Mouse (Mus musculus) gastrocnemius, postnatal 25 days (tissue): Measurements from ENCODE around the gene Btbd16. TPM values are rescaled to one million over a fixed set of nuclear protein-coding genes. Genes with fewer than 3 reads are reported as not detected.

Experiments used
- DNase-seq: peaks from one replicate; pipeline ENCODE4 v3.0.0; 2022
- total RNA-seq, 2 experiments: library from RNA; stranded (reverse); gene quantifications; 1 replicate in 1 of 2; 2 replicates in 1 of 2; pipeline ENCODE4 v1.2.3; 2021

Gene Btbd16
- total RNA-seq, 2 experiments from 2014 or later: 0.24 TPM; not detected in 1

DNA sequence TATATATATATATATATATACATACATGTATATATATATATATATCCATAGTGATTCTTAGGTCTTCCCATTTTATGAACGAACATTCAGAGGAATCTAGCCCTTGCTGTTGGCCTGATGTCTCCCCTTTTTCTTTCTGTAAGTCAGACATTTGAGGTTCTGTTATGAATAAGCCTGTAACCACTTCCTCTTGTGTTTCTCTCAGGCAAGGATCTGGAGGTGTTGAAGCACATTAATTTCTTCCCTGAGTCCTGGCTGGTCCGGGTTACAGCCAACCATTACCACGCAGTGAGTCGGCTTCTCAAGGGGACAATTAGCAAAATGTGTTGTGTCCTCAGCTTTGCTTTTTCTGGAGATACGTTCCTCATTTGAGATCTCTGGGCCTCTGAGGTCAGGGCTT, 44.9 kb downstream of the Btbd16 start:
- no peak for DNase-seq

- DNase-seq: no peak
Measured at GRCm38 (mm10) chr7:130819624-130820023, 45.8 kb downstream of the Btbd16 start.

- no peak for DNase-seq
Measured at GRCm38 (mm10) chr7:130823992-130824391, 50.1 kb downstream of the Btbd16 start.

GRCm38 (mm10) chr7:130826343-130826742, 52.5 kb downstream of the Btbd16 start:
- DNase-seq: no peak

DNA sequence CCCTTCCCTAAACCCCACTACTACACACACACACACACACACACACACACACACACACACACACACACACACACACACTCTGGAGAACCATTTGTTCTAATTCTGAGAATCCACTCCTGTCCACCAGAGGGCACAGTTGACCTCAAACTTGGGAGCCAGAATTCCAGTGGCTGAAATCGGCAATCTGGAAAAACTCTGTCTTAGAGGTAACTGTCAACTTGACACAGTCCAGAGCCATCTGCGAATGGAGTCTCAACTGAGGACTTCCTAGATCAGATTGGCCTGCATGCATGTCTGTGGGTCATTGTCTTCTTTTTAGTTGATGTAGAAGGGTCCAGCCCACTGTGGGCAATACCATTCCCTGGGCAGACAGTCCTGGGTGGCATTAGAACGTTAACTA, 53.6 kb downstream of the Btbd16 start:
- DNase-seq: no peak

- DNase-seq: no peak
Measured at GRCm38 (mm10) chr7:130827844-130828403, 54.1 kb downstream of the Btbd16 start.

DNA sequence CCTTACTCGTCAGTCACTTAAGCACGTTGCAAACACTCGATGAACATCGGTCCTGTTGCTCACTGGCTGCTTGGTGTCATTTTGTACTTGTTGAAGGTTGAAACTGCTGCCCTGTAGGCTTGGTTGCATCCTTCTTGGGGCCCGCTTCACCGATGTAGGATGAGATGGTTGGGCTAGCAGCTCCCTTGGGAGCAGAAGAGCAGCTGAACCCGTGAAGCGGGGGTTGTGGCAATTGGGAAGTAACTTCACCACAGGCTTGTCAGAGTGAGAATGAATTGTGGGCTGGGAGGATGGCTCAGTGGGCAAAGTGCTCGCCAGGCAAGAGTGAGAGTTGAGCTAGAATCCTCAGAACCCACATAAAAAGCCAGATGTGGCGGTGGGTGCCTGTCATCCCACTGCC, 54.6 kb downstream of the Btbd16 start:
- no peak for DNase-seq

GRCm38 (mm10) chr7:130831586-130831985, 57.7 kb downstream of the Btbd16 start:
- DNase-seq: no peak

GRCm38 (mm10) chr7:130834299-130834698, 60.4 kb downstream of the Btbd16 start:
- DNase-seq: no peak

GRCm38 (mm10) chr7:130834958-130835861, 61.3 kb downstream of the Btbd16 start:
- no peak for DNase-seq

- DNase-seq: no peak
Measured at GRCm38 (mm10) chr7:130836066-130836465, 62.2 kb downstream of the Btbd16 start.

DNA sequence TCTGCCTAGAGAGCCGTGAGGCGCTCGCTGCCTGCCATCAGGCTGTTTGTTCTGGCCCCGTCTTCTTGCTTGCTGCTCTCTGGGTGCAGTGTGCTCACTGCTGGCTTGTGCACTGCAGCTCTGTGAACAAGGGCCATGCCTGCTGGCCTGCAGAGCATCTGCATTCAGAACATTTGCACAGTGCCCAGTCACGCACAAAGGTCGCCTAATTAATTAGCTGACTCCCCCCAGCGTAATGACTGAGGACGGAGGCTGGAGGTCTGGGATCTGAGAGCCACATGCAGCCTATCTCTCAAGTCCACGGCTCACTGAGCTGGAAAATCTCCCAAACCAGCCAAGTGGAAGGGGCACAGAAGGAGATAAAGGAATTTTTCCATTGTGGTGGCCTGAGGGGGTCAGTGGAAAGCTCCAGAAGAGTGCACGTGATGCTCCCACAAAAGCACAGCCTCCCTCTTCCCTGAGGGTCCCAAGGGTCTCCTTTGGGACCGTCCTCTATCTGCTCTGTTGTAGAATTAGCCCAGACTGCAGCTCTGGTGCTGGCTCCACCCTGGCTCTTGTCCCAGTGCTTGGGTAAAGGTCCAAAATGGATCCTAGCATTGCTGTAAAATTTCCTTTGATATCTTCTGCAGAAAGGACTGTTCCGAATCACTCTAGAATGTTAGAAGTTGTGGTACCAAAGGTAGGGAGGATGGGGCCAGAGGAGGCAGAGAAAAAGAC, 64.2 kb downstream of the Btbd16 start:
- DNase-seq: no peak

- no peak for DNase-seq
Measured at GRCm38 (mm10) chr7:130838658-130839025, 64.8 kb downstream of the Btbd16 start.

- no peak for DNase-seq
Measured at GRCm38 (mm10) chr7:130839380-130840100, 65.7 kb downstream of the Btbd16 start.

GRCm38 (mm10) chr7:130847164-130847718, 73.4 kb downstream of the Btbd16 start:
- DNase-seq: no peak

GRCm38 (mm10) chr7:130854684-130855292, 80.9 kb downstream of the Btbd16 start:
- DNase-seq: no peak

GRCm38 (mm10) chr7:130855681-130856080, 81.8 kb downstream of the Btbd16 start:
- no peak for DNase-seq

DNA sequence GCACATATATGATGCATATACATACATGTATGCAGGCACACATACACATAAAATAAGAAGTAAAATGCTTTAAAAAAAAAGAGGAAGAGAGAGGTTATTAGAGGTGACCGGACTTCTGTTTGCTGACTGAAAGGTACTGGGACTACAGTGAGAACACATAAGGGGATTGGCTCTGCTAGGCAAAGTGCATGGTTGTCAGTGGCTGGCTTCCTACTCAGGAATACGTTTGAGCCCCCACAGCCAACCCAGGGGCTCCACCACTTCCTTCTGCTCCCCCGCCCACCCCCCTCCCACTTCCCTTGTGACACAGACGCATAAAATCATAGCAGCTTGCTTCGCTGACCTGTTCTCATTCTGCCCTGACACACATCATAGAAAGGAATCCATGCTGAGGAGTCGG, 84.1 kb downstream of the Btbd16 start:
- no peak for DNase-seq

- no peak for DNase-seq
Measured at GRCm38 (mm10) chr7:130859926-130860325, 86.1 kb downstream of the Btbd16 start.

DNA sequence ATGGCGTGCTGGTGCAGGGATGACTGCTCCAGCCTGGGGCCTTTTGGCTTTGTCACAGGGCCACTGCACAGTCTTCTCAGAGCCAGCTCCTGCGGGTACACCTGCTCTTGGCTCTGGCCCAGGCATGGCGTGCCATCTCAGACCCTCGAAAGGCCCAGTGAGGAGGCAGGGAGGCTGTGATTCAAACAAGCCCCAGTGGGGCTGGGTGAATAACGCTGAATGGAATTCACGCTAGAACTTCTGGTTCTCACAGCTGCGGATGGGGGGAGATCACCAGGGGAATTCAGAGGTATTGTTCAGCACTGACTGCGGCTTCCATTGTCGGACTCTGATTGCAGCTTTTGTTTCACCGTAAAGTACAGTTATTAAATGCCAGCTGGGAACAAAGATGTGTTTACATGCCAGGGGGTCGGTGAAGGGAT, 86.9 kb downstream of the Btbd16 start:
- no peak for DNase-seq

DNA sequence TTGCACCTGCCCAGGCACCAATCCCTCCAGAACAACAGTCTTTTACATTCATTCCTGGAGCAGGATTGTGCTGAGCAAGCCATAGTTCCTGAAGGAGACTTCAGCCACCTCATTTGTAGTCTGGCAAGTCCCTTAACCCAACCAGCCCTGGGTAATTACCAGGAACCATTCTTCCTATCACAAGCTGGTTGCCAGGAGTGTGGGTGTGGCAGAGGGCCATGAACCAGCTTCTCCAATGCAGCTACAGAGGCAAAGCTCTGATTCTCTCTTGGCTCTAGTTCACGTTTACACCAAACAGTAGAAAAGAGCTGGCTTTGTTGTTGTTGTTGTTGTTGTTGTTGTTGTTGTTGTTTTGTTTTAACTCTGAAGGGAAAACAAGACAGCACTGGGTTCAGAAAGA, 88.6 kb downstream of the Btbd16 start:
- DNase-seq: no peak

DNA sequence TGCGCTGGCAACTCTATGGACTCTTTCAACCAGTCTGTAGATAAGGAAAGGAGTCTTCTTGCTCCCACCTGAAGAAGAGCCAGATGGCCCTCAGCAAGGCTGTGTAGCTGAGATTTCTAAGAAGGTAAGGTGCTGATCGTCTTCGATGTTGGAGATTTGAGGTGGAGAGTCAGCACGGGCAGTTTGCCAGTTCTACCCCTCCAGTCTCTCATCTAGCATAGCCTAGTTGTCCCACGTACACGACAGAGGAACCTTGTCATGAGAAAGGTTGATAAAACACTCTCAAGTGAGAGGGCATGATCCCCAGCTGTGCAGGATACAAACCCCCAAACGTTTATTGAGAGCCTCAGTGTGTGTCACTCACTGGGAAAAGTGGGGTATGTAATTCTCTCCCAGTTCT, 90.8 kb downstream of the Btbd16 start:
- DNase-seq: no peak
